Mouse (Mus musculus) heart, embryonic 10.5 days (tissue): ENCODE data around the gene Atp2a2. TPM values are rescaled to one million over a fixed set of nuclear protein-coding genes. Genes with fewer than 3 reads are reported as not detected.

Experiments
- DNase-seq: peaks from one replicate; pipeline ENCODE4 v3.0.0-alpha.2; 2017; ENCODE audit warnings: low spot score
- H3K27ac ChIP-seq: fragments of 300-500 bp; sonication (generic); 2 replicates; pipeline ENCODE4 v1.5.1; 2016; ENCODE audit warnings: mild to moderate bottlenecking
- H3K27me3 ChIP-seq: fragments of 300-500 bp; sonication (generic); 2 replicates; pipeline ENCODE4 v1.6.1; 2016; ENCODE audit warnings: mild to moderate bottlenecking; ENCODE audit not compliant: poor library complexity, insufficient read depth, severe bottlenecking
- H3K36me3 ChIP-seq: fragments of 300-500 bp; sonication (generic); 2 replicates; pipeline ENCODE4 v1.6.1; 2016; ENCODE audit warnings: mild to moderate bottlenecking, moderate library complexity
- H3K4me1 ChIP-seq: fragments of 300-500 bp; sonication (generic); 2 replicates; pipeline ENCODE4 v1.6.1; 2016; ENCODE audit warnings: mild to moderate bottlenecking
- H3K4me3 ChIP-seq: fragments of 300-500 bp; sonication (generic); 2 replicates; pipeline ENCODE4 v1.5.1; 2016; ENCODE audit warnings: mild to moderate bottlenecking, moderate library complexity
- H3K9me3 ChIP-seq: fragments of 300-500 bp; sonication (generic); 2 replicates; pipeline ENCODE4 v1.6.1; 2016; ENCODE audit warnings: mild to moderate bottlenecking, moderate library complexity
- WGBS: fragments of 180-500 bp; shearing (Covaris S2); methylation state at CpG from one replicate; pipeline ENCODE4 v1.1.7; 2016; 5-methylcytosine and 5-hydroxymethylcytosine counted together
- polyA plus RNA-seq: library from polyadenylated mRNA; unstranded; fragments of >200 nt; fragmentation: Nextera tagmentation; extraction: Ambion mirVana; gene quantifications from 2 replicates; pipeline ENCODE4 v1.2.1, GENCODE M21; 2016

Atp2a2 gene
- 205 and 235 TPM in 2 replicates for polyA plus RNA-seq

DNA sequence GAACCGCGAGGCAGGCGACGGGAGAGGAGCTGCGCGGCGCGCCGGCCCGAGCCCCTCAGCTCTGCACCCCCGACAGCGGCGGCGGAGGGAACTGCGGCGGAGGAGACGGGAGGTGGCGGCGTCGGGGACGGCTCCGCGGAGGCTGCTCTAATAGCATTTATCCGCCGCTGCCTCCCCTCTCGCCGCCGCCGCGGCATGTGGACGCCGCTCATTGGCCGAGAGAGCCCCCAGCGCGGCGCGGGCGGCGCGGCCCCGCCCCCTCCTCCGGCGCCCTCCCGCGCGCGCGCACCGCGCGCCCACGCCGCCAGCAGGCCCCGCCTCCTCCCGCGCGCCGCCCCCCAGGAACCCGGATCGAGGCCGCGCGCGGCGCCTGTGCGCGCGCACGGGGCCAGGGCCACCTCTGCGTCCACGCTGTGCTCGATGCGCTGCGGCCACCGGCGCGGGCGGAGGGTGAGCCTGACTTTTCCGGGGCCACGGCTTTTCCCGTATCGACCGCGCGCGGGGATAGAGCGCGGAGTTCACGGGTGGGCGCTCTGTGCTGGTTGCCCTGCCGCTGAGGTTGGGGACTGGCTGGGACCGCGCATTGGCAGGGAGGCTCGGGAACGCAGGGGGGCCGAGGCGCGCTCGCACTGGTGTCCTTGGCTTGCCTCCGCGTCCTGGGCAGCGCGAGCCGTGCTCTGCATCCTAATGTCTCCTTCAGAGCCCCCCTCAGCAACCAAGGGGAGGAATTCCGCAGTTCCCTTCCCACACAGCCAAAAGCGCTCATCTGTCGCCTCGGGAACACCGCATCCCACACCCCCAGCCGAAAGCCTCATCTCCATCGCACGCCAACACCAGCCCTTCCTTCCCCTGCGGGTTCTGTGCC, at the start of gene Atp2a2:
TSS of gene Atp2a2 (minus strand) at position 149 of the 865 bp plus-strand sequence.
- Histone ChIP-seq H3K4me1 (peaks cover 36% of the 10 kb centered on the region), H3K9me3 (peaks cover 6% of the 10 kb centered on the region; the same call in 1 of the 2 replicates), H3K27me3 (no peaks in the 10 kb centered on the region), H3K27ac (peak within 1 kb of the TSS; percentile 99), H3K36me3 (peaks cover 29% of the 10 kb centered on the region), H3K4me3 (peak within 1 kb of the TSS; percentile 94)
- peak; percentile 95 for DNase-seq
- WGBS = under 1% methylated on average over 100 of the region's 113 CpGs

DNA sequence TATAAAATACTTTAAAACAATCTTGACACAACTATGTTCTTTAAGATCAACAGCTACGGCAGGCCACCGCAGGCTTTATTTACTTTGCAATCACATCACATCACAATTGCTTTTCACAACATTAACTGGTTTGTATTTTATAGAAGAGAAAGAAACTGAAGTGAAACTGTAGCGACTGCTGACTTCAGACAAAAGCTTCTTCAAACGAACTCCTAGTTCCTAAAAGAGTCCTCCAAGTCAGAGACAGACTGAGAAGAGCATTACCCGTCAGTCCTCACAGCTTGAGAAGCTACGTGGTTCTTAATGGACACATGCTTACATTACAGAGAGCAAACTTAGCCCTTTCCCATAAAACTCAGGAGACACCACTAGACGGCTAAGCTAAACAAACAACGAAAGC, 48.4 kb upstream of the Atp2a2 start:
- WGBS = 67% methylated on average over 8 of the region's 8 CpGs
- Histone ChIP-seq H3K4me3 (no peak overlapping the region), H3K27ac (peak overlapping the region; percentile 42)

DNA sequence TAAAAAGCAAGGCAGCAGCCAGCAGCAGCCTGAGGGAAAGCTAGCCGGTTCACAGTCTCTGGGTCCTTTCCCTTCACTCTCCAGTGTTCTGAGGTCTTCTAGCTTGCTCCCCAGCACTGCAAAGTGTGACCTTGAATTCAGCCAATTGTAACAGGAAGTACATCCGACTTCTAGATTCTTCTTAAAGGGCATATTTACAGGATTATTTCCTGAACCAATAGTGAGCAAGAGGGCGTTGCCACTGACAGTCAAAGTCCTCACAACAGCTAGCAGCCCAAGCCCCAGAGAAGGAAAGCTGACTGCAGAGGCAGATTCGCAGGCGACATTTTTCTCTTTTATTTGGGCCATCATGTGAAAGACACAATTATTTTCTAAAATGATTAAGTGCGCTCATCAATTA, 46.6 kb upstream of the Atp2a2 start:
- Histone ChIP-seq H3K4me3 (no peak overlapping the region), H3K36me3 (peaks cover 5% of the 10 kb centered on the region; the same call in 1 of the 2 replicates), H3K27me3 (no peaks in the 10 kb centered on the region), H3K9me3 (no peaks in the 10 kb centered on the region), H3K4me1 (peaks cover 30% of the 10 kb centered on the region), H3K27ac (peak overlapping the region; percentile 78)
- 70% methylated on average over 6 of the region's 6 CpGs for WGBS
- DNase-seq = no peak

More for the DNA sequence above, 48.4 kb upstream of the Atp2a2 start:
- no peak for DNase-seq
- Histone ChIP-seq H3K9me3 (no peaks in the 10 kb centered on the region), H3K27me3 (no peaks in the 10 kb centered on the region), H3K4me1 (peaks cover 30% of the 10 kb centered on the region), H3K36me3 (peaks cover 11% of the 10 kb centered on the region)

DNA sequence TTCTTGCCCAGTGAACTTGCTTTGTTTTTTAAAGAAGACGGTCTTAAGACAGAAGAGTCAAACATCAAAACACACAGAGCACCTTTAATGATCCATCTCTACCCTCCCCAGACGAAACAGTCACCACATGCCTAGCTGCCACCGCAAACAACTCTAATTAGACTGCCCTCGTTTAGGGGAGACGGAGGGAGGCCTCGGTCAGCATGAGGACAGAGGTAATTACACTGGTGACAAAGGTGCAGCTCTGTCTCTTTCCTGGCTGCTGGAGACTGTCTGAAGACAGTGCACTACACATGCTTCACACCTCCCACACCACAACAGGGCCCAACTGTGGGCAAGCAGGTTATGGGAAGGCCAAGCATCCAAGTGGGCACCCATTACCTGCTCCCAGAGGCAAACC, 45.8 kb upstream of the Atp2a2 start:
- H3K36me3 ChIP-seq = peaks cover 5% of the 10 kb centered on the region; the same call in 1 of the 2 replicates
- H3K27me3 ChIP-seq = no peaks in the 10 kb centered on the region
- peak overlapping the region; percentile 73; the same call in 1 of the 2 replicates for H3K27ac ChIP-seq
- H3K9me3 ChIP-seq = no peaks in the 10 kb centered on the region
- no peak overlapping the region for H3K4me3 ChIP-seq
- 70% methylated on average over 6 of the region's 6 CpGs for WGBS
- no peak for DNase-seq
- peaks cover 34% of the 10 kb centered on the region for H3K4me1 ChIP-seq

DNA sequence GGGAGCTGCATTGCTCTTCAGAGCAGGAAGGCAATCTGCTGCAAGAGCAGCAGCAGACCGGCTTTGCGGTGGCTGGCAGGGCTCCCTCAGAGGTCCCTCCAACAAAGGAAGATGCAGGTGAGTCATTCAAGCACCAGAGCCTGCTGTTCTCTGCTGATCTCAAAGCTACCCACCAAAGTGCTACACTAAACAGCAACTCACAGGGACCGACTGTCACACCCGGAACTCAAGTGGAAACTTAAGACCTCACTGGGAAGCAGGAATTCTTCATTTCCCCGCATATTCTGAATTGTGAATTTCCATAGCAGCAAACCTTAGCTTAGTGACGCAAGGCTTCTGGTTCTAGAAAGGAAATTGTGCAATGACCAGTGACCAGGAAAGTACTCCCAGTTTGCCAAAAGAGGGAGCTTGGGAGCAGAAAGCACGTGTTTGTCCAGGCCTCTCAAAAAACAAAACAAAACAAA, 45.3 kb upstream of the Atp2a2 start:
- no peak for DNase-seq
- no peaks in the 10 kb centered on the region for H3K9me3 ChIP-seq
- H3K4me1 ChIP-seq = peaks cover 36% of the 10 kb centered on the region
- WGBS = 55% methylated on average over 7 of the region's 7 CpGs
- peak overlapping the region; percentile 56; the same call in 1 of the 2 replicates for H3K27ac ChIP-seq
- H3K27me3 ChIP-seq = no peaks in the 10 kb centered on the region
- no peak overlapping the region for H3K4me3 ChIP-seq
- peaks cover 8% of the 10 kb centered on the region; the same call in 1 of the 2 replicates for H3K36me3 ChIP-seq

DNA sequence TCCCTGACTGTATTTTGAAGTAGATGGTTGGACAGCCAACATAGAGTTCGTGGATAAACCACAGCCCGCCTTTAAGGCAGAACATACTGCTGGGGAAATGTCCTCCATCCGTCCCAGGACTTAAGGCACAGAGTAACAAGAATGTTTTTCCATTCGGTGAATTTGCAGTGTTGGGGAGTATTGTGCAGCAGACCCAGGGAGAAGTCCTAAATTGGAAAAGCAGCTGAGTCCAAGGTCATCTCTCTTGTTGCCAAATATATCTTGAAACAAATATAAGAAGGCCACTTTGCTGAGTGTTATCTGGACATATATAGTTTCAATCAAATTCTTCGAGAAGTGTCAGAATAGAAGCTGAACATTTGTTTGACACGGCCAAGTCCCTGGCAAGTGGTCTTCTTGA, 41.4 kb upstream of the Atp2a2 start:
- DNase-seq = no peak
- Histone ChIP-seq H3K27me3 (no peaks in the 10 kb centered on the region), H3K4me1 (peaks cover 19% of the 10 kb centered on the region), H3K36me3 (peaks cover 15% of the 10 kb centered on the region; the same call in 1 of the 2 replicates), H3K27ac (peak overlapping the region; percentile 79), H3K4me3 (no peak overlapping the region), H3K9me3 (no peaks in the 10 kb centered on the region)
- WGBS = 63% methylated on average over 6 of the region's 6 CpGs

DNA sequence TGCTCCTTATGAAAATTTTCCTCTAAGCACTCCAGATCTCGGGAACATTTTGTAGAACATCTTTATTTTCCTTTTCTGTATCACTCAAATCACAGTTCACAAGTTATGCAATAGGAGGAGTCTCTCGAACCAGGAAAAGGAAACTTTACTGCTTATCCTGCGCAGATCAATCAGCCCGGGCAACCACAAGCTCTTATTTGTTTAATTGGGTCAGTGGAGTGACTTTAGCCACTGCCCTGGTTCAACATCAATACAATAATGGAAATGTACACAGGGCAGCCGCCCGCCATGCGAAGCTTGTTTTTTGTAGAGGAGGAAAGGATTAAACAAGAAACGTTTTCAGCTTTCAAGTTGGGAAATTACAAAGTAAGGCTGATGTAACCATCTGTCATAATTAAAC, 39.8 kb upstream of the Atp2a2 start:
- H3K4me3 ChIP-seq = no peak overlapping the region
- H3K27me3 ChIP-seq = no peaks in the 10 kb centered on the region
- peaks cover 23% of the 10 kb centered on the region; the same call in 1 of the 2 replicates for H3K36me3 ChIP-seq
- H3K27ac ChIP-seq = no peak overlapping the region
- no peak for DNase-seq
- 85% methylated on average over 8 of the region's 8 CpGs for WGBS
- H3K9me3 ChIP-seq = no peaks in the 10 kb centered on the region
- peaks cover 7% of the 10 kb centered on the region for H3K4me1 ChIP-seq

DNA sequence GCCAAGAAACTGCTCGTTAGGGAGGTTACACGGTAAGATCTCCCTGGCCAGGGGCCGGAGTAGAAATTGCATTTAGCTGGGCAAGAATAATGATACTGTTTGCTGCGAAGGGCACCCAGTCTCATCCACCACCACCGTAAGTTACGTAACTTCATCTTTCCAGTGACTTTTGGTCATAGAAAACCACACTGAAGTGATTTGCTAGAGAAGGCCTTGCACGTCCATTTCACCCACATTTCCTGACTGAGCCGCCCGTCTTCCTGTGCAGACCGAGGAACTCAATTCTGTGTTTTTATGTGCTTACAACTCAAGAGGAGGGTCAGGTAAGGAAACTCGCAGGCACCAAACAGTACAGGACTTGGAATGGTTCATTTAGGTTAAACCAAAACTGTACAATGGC, 36.1 kb upstream of the Atp2a2 start:
- no peaks in the 10 kb centered on the region for H3K9me3 ChIP-seq
- H3K4me3 ChIP-seq = no peak overlapping the region
- H3K27ac ChIP-seq = no peak overlapping the region
- no peaks in the 10 kb centered on the region for H3K27me3 ChIP-seq
- peaks cover 9% of the 10 kb centered on the region; the same call in 1 of the 2 replicates for H3K4me1 ChIP-seq
- peak; percentile 30 for DNase-seq
- 95% methylated on average over 11 of the region's 11 CpGs for WGBS
- H3K36me3 ChIP-seq = peaks cover 21% of the 10 kb centered on the region; the same call in 1 of the 2 replicates

DNA sequence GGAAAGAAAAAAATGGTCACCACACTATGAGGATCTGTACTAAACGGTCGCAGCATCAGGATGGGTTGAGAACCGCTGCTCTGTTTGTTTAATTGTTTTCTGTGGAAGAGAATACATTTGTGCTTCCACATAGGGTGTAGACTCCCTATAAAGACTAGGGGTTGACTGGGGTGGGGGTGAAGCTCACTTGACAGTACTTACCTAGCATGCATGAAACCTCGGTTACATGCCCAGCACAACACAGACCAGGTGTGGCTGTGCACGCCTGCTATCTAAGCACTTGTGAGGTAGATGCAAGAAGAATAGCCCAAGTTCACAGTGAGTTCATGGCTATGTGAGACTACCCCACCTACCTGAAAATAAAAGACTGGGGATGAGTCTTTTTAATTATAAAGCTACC, 35.6 kb upstream of the Atp2a2 start:
- peak; percentile 68 for DNase-seq
- no peak overlapping the region for H3K4me3 ChIP-seq
- H3K9me3 ChIP-seq = no peaks in the 10 kb centered on the region
- H3K27ac ChIP-seq = no peak overlapping the region
- peaks cover 17% of the 10 kb centered on the region; the same call in 1 of the 2 replicates for H3K36me3 ChIP-seq
- 93% methylated on average over 5 of the region's 5 CpGs for WGBS
- no peaks in the 10 kb centered on the region for H3K27me3 ChIP-seq
- peaks cover 5% of the 10 kb centered on the region; the same call in 1 of the 2 replicates for H3K4me1 ChIP-seq

DNA sequence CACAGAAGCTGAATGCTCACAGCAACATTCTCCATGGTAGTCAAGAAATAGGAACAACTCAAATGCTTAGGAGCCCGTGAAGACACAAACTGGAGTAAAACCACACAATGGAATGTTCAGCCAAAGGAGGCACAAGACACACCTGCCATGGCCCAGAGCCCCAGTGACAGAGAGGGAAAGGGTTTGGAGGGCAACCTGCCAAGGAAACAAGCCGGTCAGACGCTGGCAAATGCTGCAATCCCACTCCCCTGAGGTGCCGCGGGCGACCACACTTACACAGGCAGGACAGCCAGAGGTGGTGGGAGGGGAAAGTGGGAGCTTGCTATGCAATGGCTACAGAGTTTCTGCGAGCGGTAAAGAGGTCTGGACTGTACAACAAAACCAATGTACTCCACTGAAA, 31.9 kb upstream of the Atp2a2 start:
- H3K4me3 ChIP-seq = no peak overlapping the region
- peaks cover 19% of the 10 kb centered on the region; the same call in 1 of the 2 replicates for H3K36me3 ChIP-seq
- no peak overlapping the region for H3K27ac ChIP-seq
- H3K9me3 ChIP-seq = no peaks in the 10 kb centered on the region
- no peak for DNase-seq
- WGBS = 84% methylated on average over 8 of the region's 8 CpGs
- H3K27me3 ChIP-seq = no peaks in the 10 kb centered on the region
- H3K4me1 ChIP-seq = peaks cover 23% of the 10 kb centered on the region

DNA sequence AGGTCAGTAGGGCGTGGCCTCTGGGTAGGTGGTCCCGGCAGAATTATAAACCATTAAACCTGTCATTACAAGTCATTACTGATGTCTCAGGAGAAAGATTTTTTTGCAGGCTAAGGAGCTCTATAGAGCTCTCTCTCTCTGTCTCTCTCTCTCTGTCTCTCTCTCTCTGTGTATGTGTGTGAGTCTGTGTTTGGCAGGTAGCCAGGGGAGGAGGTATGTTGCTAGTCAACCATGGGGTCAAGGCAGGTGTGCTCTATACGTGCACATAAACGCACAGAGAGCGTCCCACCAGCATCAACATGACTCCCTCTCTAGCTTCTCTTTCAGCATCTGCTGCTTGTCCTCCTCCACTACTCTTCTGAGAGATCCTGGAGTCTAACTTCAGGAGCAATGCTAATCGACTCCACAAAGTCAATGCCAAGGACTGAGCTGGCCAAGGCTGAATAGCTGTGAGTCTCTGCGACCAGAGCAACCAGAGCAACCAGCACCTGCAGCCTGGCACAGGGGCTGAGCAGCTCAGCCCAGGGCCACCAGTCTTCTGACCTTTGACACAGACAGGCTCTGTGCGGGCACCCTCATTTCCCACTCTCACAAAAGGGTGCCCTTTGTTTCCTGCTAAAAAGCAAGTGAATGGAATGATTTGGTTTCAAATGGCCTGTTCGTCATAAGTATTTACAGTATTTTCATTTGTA, 28.0 kb upstream of the Atp2a2 start:
- Histone ChIP-seq H3K27ac (peak overlapping the region; percentile 87), H3K9me3 (no peaks in the 10 kb centered on the region), H3K4me1 (peaks cover 62% of the 10 kb centered on the region), H3K36me3 (peaks cover 8% of the 10 kb centered on the region; the same call in 1 of the 2 replicates), H3K27me3 (no peaks in the 10 kb centered on the region), H3K4me3 (no peak overlapping the region)
- 79% methylated on average over 9 of the region's 9 CpGs for WGBS
- DNase-seq = peak; percentile 62

DNA sequence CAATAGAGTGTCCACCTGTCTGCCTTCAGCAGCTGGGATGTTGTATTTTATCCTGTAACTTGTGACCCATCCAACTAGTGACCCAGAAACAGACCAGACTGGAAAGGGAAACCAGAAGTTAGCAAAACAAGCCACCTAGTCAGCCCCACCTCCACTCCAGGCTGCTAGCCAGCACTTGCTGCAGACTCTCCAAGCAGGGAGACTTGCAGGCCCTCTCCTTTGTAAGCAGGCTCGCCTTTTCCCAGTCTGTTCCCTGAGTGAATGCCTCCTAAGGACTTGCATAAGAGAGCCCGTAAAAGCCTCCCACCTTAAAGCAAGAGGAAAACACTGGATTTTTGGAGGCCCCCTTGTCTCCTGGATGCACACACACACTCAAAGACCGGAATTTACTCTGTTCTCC, 27.3 kb upstream of the Atp2a2 start:
- Histone ChIP-seq H3K4me1 (peaks cover 65% of the 10 kb centered on the region), H3K9me3 (no peaks in the 10 kb centered on the region), H3K36me3 (peaks cover 8% of the 10 kb centered on the region; the same call in 1 of the 2 replicates), H3K27ac (peak overlapping the region; percentile 87), H3K4me3 (no peak overlapping the region), H3K27me3 (no peaks in the 10 kb centered on the region)
- 48% methylated on average over 3 of the region's 3 CpGs for WGBS
- DNase-seq = no peak
